Mouse (Mus musculus) sigmoid colon, adult 10 weeks (tissue): Measurements from ENCODE around the gene Hap1. TPM values are rescaled to one million over a fixed set of nuclear protein-coding genes. Genes with fewer than 3 reads are reported as not detected.

Experiments used
- polyA plus RNA-seq: library from polyadenylated mRNA; stranded (reverse); fragments of 350-450 nt; fragmentation: Illumina TruSeq; extraction: RNeasy Lipid Tissue Mini Kit (QIAGEN cat#74804); gene quantifications from one replicate; pipeline ENCODE4 v1.2.3, GENCODE M21; 2014; ENCODE audit warnings: low read depth, low replicate concordance

The Hap1 gene
- polyA plus RNA-seq: 0.54 TPM

GRCm38 (mm10) chr11:100355972-100356818 lies at the start of gene Hap1:
Gene Hap1, minus strand, starts transcription at chr11:100356128.

DNA sequence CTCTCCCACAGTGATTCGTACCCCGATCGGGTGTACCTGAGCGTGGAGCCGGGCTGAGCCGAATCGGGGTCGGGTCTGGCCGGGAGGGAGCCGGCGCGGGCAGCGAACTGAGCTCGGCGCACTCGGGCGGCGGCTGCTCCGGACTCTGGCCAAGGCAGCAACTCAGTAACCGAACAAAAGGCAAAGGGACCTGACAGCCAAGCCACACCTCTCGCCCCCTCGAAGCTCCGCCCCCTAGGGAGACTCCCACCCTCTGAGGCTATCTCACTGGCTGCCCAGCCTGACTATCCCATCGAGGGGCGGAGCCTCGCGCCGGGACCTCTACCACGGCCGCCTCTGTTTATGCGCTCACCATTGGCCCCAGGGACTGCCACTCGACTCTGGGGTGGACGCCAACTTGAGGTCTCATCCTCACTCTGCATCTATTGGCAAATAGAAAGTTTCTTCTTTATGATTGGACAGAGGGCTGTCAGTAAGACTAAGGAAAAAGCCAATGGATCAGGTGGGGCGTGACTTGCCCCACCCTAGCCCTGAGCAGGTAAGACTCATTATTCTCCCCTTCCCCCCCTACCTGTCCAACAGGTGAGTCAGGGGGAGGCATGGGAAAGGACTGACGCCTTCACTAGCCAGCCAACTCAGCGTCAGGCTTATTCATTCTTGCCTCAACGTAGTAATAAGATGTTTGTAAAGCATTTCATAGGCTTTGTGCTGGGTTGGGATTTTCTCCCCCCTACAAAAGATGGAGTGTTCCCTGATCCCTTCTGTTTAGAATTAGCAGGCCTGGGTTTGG lies 41.9 kb upstream of the Hap1 start, which contains the start of gene Jup:
Gene Jup, minus strand, starts transcription at position 164 of the 790 bp plus-strand sequence.

DNA sequence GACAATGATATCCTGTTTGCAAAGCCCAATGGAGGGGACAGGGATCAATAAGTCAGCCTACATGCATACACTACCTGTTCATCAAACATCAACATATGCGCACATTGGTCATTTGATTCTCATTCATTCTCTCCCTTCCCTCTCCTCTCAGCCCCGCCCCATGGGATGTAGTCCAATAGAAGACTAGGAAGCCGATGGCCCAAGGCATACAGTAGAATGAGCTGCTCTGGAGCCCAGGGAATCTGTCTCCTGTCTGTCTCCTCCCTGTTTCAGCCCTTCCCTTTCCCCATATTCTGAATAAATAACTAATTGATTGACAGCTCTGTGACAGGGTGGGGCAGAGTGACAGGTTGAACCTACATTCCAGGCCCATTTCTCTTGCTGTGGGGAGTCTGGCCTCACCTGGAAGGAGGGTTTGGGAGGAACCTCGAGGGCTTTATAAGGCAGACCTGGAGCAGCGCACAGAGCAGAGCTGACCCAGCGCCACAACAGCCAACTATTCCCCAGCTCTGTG lies 21.9 kb downstream of the Hap1 start, which contains the start of gene Gast:
Gene Gast, plus strand, starts transcription at position 464 of the 514 bp plus-strand sequence.

GRCm38 (mm10) chr11:100319492-100320171 lies 36.3 kb downstream of the Hap1 start, which contains the start of gene Eif1:
Gene Eif1, plus strand, starts transcription at chr11:100319885.

Other genes with a start within 250 kb of the Hap1 start
- not detected for gene Krt13, start 234.6 kb downstream of the Hap1 start, polyA plus RNA-seq
- gene Krt15, start 220.2 kb downstream of the Hap1 start, polyA plus RNA-seq: not detected
- gene Krt19, start 207.5 kb downstream of the Hap1 start, polyA plus RNA-seq: 104 TPM
- gene Krt9, start 162.9 kb downstream of the Hap1 start, polyA plus RNA-seq: not detected
- gene Krt14, start 148.6 kb downstream of the Hap1 start, polyA plus RNA-seq: not detected
- gene Krt16, start 107.2 kb downstream of the Hap1 start, polyA plus RNA-seq: not detected
- not detected for gene Krt17, start 95.1 kb downstream of the Hap1 start, polyA plus RNA-seq
- not detected for gene Krt42, start 86.3 kb downstream of the Hap1 start, polyA plus RNA-seq
- gene Eif1, start 36.2 kb downstream of the Hap1 start, polyA plus RNA-seq: 1,895 TPM
- gene Gast, start 21.7 kb downstream of the Hap1 start, polyA plus RNA-seq: not detected
- gene Jup, start 41.6 kb upstream of the Hap1 start, polyA plus RNA-seq: 5.2 TPM
- gene P3h4, start 58.7 kb upstream of the Hap1 start, polyA plus RNA-seq: 0.88 TPM
- gene Fkbp10, start 59.6 kb upstream of the Hap1 start, polyA plus RNA-seq: 0.66 TPM
- 7.8 TPM for gene Nt5c3b, start 85.7 kb upstream of the Hap1 start, polyA plus RNA-seq
- gene Klhl10, start 85.8 kb upstream of the Hap1 start, polyA plus RNA-seq: 0.69 TPM
- 5.7 TPM for gene Klhl11, start 116.6 kb upstream of the Hap1 start, polyA plus RNA-seq
- gene Acly, start 171.9 kb upstream of the Hap1 start, polyA plus RNA-seq: 137 TPM
- 0.41 TPM for gene Ttc25, start 189.5 kb upstream of the Hap1 start, polyA plus RNA-seq
- gene Cnp, start 218.8 kb upstream of the Hap1 start, polyA plus RNA-seq: 7.9 TPM